Mouse (Mus musculus): ENCODE data around the gene C2cd5. TPM values are rescaled to one million over a fixed set of nuclear protein-coding genes. Genes with fewer than 3 reads are reported as not detected.

C2cd5 gene
- polyA plus RNA-seq, 1 experiment = 6.4 TPM

GRCm38 (mm10) chr6:143047538-143048258, 52.2 kb downstream of the C2cd5 start:
- Histone ChIP-seq H3K36me3 (ENCODE audit: control insufficient read depth, insufficient read depth) (no peaks in the 10 kb centered on the region), H3K27me3 (ENCODE audit: control insufficient read depth, insufficient read depth, insufficient read length) (no peaks in the 10 kb centered on the region), H3K4me3 (no peak overlapping the region), H3K4me2 (ENCODE audit: low read depth) (no peak overlapping the region), H3ac (ENCODE audit: control insufficient read depth, insufficient read length) (no peak overlapping the region), H3K79me2 (ENCODE audit: control insufficient read depth, insufficient read depth) (no peaks in the 10 kb centered on the region)
- TF ChIP-seq POLR2A (IDR thresholded peaks at IDR 0.05; ENCODE audit: insufficient read length, low read depth) (no peak), TCF12 (IDR thresholded peaks at IDR 0.05; ENCODE audit: insufficient read depth, poor library complexity, severe bottlenecking) (no peak), USF1 (IDR thresholded peaks at IDR 0.05; ENCODE audit: low read depth) (no peak), SRF (IDR thresholded peaks at IDR 0.05; ENCODE audit: control insufficient read depth, insufficient read length, low read depth) (no peak), CEBPB (IDR thresholded peaks at IDR 0.05; ENCODE audit: insufficient read depth, poor library complexity, severe bottlenecking) (no peak), MYOD1 (IDR thresholded peaks at IDR 0.05; ENCODE audit: control insufficient read depth in 1 of 3, insufficient read length in 2 of 3, low read depth in 2 of 3) (peak in 1 of 3 experiments; percentile 21), TCF3 (IDR thresholded peaks at IDR 0.05; ENCODE audit: insufficient read length, low read depth) (no peak), E2F4 (IDR thresholded peaks at IDR 0.05; ENCODE audit: insufficient read depth) (no peak), MYOG (IDR thresholded peaks at IDR 0.05; ENCODE audit: control insufficient read depth in 1 of 3, insufficient read depth in 1 of 3, insufficient read length in 2 of 3, low read depth in 2 of 3) (peak in 1 of 3 experiments; percentile 30), POLR2AphosphoS2 (IDR thresholded peaks at IDR 0.05; ENCODE audit: insufficient read length, low read depth) (no peak), MAX (IDR thresholded peaks at IDR 0.05; ENCODE audit: low read depth) (no peak), REST (IDR thresholded peaks at IDR 0.05; ENCODE audit: insufficient read depth, insufficient read length) (no peak)

GRCm38 (mm10) chr6:143041578-143041977, 58.4 kb downstream of the C2cd5 start:
- H3K79me2 ChIP-seq (ENCODE audit: control insufficient read depth, insufficient read depth) = no peaks in the 10 kb centered on the region
- H3K36me3 ChIP-seq (ENCODE audit: control insufficient read depth, insufficient read depth) = peaks cover 5% of the 10 kb centered on the region
- H3K4me2 ChIP-seq (ENCODE audit: low read depth) = no peak overlapping the region
- TF ChIP-seq POLR2A (IDR thresholded peaks at IDR 0.05; ENCODE audit: insufficient read length, low read depth) = no peak
- TF ChIP-seq MAX (IDR thresholded peaks at IDR 0.05; ENCODE audit: low read depth) = no peak
- no peak for TF ChIP-seq E2F4 (IDR thresholded peaks at IDR 0.05; ENCODE audit: insufficient read depth)
- TF ChIP-seq TCF12 (IDR thresholded peaks at IDR 0.05; ENCODE audit: insufficient read depth, poor library complexity, severe bottlenecking) = no peak
- TF ChIP-seq CEBPB (IDR thresholded peaks at IDR 0.05; ENCODE audit: insufficient read depth, poor library complexity, severe bottlenecking) = no peak
- H3ac ChIP-seq (ENCODE audit: control insufficient read depth, insufficient read length) = no peak overlapping the region
- H3K27me3 ChIP-seq (ENCODE audit: control insufficient read depth, insufficient read depth, insufficient read length) = no peaks in the 10 kb centered on the region
- H3K4me3 ChIP-seq = no peak overlapping the region

GRCm38 (mm10) chr6:143035261-143035660, 64.7 kb downstream of the C2cd5 start:
- Histone ChIP-seq H3K79me2 (ENCODE audit: control insufficient read depth, insufficient read depth) (no peaks in the 10 kb centered on the region), H3K27me3 (ENCODE audit: control insufficient read depth, insufficient read depth, insufficient read length) (no peaks in the 10 kb centered on the region), H3ac (ENCODE audit: control insufficient read depth, insufficient read length) (no peak overlapping the region), H3K4me3 (no peak overlapping the region), H3K36me3 (ENCODE audit: control insufficient read depth, insufficient read depth) (peaks cover 12% of the 10 kb centered on the region), H3K4me2 (ENCODE audit: low read depth) (no peak overlapping the region)
- TF ChIP-seq MYOD1 (IDR thresholded peaks at IDR 0.05; ENCODE audit: control insufficient read depth in 1 of 3, insufficient read length in 2 of 3, low read depth in 2 of 3) = no peak
- TF ChIP-seq POLR2A (IDR thresholded peaks at IDR 0.05; ENCODE audit: insufficient read length, low read depth) = no peak
- no peak for TF ChIP-seq TCF12 (IDR thresholded peaks at IDR 0.05; ENCODE audit: insufficient read depth, poor library complexity, severe bottlenecking)
- TF ChIP-seq TCF3 (IDR thresholded peaks at IDR 0.05; ENCODE audit: insufficient read length, low read depth) = no peak
- no peak for TF ChIP-seq CEBPB (IDR thresholded peaks at IDR 0.05; ENCODE audit: insufficient read depth, poor library complexity, severe bottlenecking)
- TF ChIP-seq POLR2AphosphoS2 (IDR thresholded peaks at IDR 0.05; ENCODE audit: insufficient read length, low read depth) = no peak
- TF ChIP-seq REST (IDR thresholded peaks at IDR 0.05; ENCODE audit: insufficient read depth, insufficient read length) = no peak
- no peak for TF ChIP-seq USF1 (IDR thresholded peaks at IDR 0.05; ENCODE audit: low read depth)
- TF ChIP-seq E2F4 (IDR thresholded peaks at IDR 0.05; ENCODE audit: insufficient read depth) = no peak
- no peak for TF ChIP-seq MYOG (IDR thresholded peaks at IDR 0.05; ENCODE audit: control insufficient read depth in 1 of 3, insufficient read depth in 1 of 3, insufficient read length in 2 of 3, low read depth in 2 of 3)
- TF ChIP-seq MAX (IDR thresholded peaks at IDR 0.05; ENCODE audit: low read depth) = no peak
- TF ChIP-seq SRF (IDR thresholded peaks at IDR 0.05; ENCODE audit: control insufficient read depth, insufficient read length, low read depth) = no peak

- Histone ChIP-seq H3K79me2 (ENCODE audit: control insufficient read depth, insufficient read depth) (no peaks in the 10 kb centered on the region), H3ac (ENCODE audit: control insufficient read depth, insufficient read length) (no peak overlapping the region), H3K4me3 (no peak overlapping the region), H3K36me3 (ENCODE audit: control insufficient read depth, insufficient read depth) (peaks cover 12% of the 10 kb centered on the region), H3K27me3 (ENCODE audit: control insufficient read depth, insufficient read depth, insufficient read length) (no peaks in the 10 kb centered on the region), H3K4me2 (ENCODE audit: low read depth) (no peak overlapping the region)
- TF ChIP-seq REST (IDR thresholded peaks at IDR 0.05; ENCODE audit: insufficient read depth, insufficient read length) (no peak), E2F4 (IDR thresholded peaks at IDR 0.05; ENCODE audit: insufficient read depth) (no peak), SRF (IDR thresholded peaks at IDR 0.05; ENCODE audit: control insufficient read depth, insufficient read length, low read depth) (no peak), MAX (IDR thresholded peaks at IDR 0.05; ENCODE audit: low read depth) (no peak), MYOD1 (IDR thresholded peaks at IDR 0.05; ENCODE audit: control insufficient read depth in 1 of 3, insufficient read length in 2 of 3, low read depth in 2 of 3) (no peak), CEBPB (IDR thresholded peaks at IDR 0.05; ENCODE audit: insufficient read depth, poor library complexity, severe bottlenecking) (no peak), MYOG (IDR thresholded peaks at IDR 0.05; ENCODE audit: control insufficient read depth in 1 of 3, insufficient read depth in 1 of 3, insufficient read length in 2 of 3, low read depth in 2 of 3) (no peak), POLR2A (IDR thresholded peaks at IDR 0.05; ENCODE audit: insufficient read length, low read depth) (no peak), USF1 (IDR thresholded peaks at IDR 0.05; ENCODE audit: low read depth) (no peak)
Observed at GRCm38 (mm10) chr6:143034503-143034902, 65.4 kb downstream of the C2cd5 start.
